Comparison of ENCODE assay signal across 14 mouse cellular contexts in genomic region chr14:76127311-76127710, GRCm38 (mm10).
"Had no signal": no experiment of that assay in that cellular context is flagged by ENCODE, and none has a peak within 500 bp of the region (broad histone marks: within the 10 kb centered on the region; RNA-seq: fewer than 3 reads in every experiment).

No protein-coding gene starts in this region.

- DNase-seq: cerebellum, adult 9-10 months; cerebellum, adult 9-11 months; cerebellum, postnatal 10 days; cerebellum, postnatal 14 days; cerebellum, postnatal 25 days; cerebellum, postnatal 36 days; forebrain, postnatal 0 days; gastrocnemius, adult 2 months; gastrocnemius, postnatal 10 days; gastrocnemius, postnatal 14 days; gastrocnemius, postnatal 25 days; gastrocnemius, postnatal 36 days; heart, adult 18-20 months; heart, adult 2 months had no signal
